Mouse (Mus musculus): ENCODE measurements around the gene Pax2. TPM values are rescaled to one million over a fixed set of nuclear protein-coding genes. Genes with fewer than 3 reads are reported as not detected.

The Pax2 gene
- total and polyA plus RNA-seq, 3 experiments = not detected

- no peak overlapping the region for H3K4me2 ChIP-seq (ENCODE audit: insufficient read depth, low read depth, poor library complexity, severe bottlenecking)
- H3K9me3 ChIP-seq (replicated peaks; ENCODE audit: low read length) = no peaks in the 10 kb centered on the region
- H3K27me3 ChIP-seq (replicated peaks) = peaks cover 43% of the 10 kb centered on the region
- H3K9ac ChIP-seq (ENCODE audit: insufficient read depth, low read depth) = no peak overlapping the region
- H3K27ac ChIP-seq (ENCODE audit: insufficient read depth, low read depth) = no peak overlapping the region
- no peaks in the 10 kb centered on the region for H3K79me2 ChIP-seq (replicated peaks; ENCODE audit: control insufficient read depth, extremely low read depth, insufficient read depth, poor library complexity, severe bottlenecking)
- H3K4me3 ChIP-seq (replicated peaks in 1 of 3; ENCODE audit: low read depth in 2 of 3, low read length in 2 of 3, poor library complexity in 1 of 3) = no peak overlapping the region
- no peaks in the 10 kb centered on the region for H3K36me3 ChIP-seq (replicated peaks in 1 of 2; ENCODE audit: control insufficient read depth in 1 of 2, insufficient read depth in 1 of 2, low read length in 1 of 2)
- peaks cover 0 to 25% of the 10 kb centered on the region in 2 experiments; a peak in 3 of 4 replicates for H3K4me1 ChIP-seq (ENCODE audit: control insufficient read depth in 1 of 2, insufficient read depth in 2 of 2)
- no peak for DNase-seq (ENCODE audit: extremely low read depth)
- dilution Hi-C loops (cut with MboI; ENCODE audit: extremely low pct_ligation_motif_present, extremely low pct_unique_long_range_greater_than_20kb, low sequenced_read_pairs) = no loop called here
- TF ChIP-seq MAX (IDR thresholded peaks at IDR 0.05; ENCODE audit: low read length) = no peak
- no peak for TF ChIP-seq ELF1 (IDR thresholded peaks at IDR 0.05; ENCODE audit: low read depth, low read length)
- no peak for TF ChIP-seq MXI1 (IDR thresholded peaks at IDR 0.05; ENCODE audit: low read depth, low read length)
- TF ChIP-seq ZNF384 (IDR thresholded peaks at IDR 0.05; ENCODE audit: low read depth, low read length) = no peak
- no peak for TF ChIP-seq PAX5 (IDR thresholded peaks at IDR 0.05; ENCODE audit: low read length)
- TF ChIP-seq ZKSCAN1 (IDR thresholded peaks at IDR 0.05; ENCODE audit: borderline replicate concordance, low read depth, low read length) = no peak
- no peak for TF ChIP-seq MYC (IDR thresholded peaks at IDR 0.05; ENCODE audit: low read depth, low read length)
- TF ChIP-seq ETS1 (conservative IDR thresholded peaks at IDR 0.05; ENCODE audit: low read depth, low read length) = no peak
- no peak for TF ChIP-seq EP300 (IDR thresholded peaks at IDR 0.05; ENCODE audit: low read length)
- TF ChIP-seq NRF1 (IDR thresholded peaks at IDR 0.05; ENCODE audit: low read depth, low read length) = no peak
- no peak for TF ChIP-seq JUN (IDR thresholded peaks at IDR 0.05; ENCODE audit: insufficient read depth, low read depth, low read length)
- no peak for TF ChIP-seq MAZ (IDR thresholded peaks at IDR 0.05; ENCODE audit: low read depth, low read length)
- in situ Hi-C loops (cut with MboI; ENCODE audit: low pct_ligation_motif_present, low pct_unique_long_range_greater_than_20kb, low sequenced_read_pairs) = no loop called here
These were observed 32.6 kb downstream of the Pax2 start for GRCm38 (mm10) chr19:44788488-44788887.

GRCm38 (mm10) chr19:44791981-44792380 is 36.1 kb downstream of the Pax2 start:
- dilution Hi-C loops (cut with MboI; ENCODE audit: extremely low pct_ligation_motif_present, extremely low pct_unique_long_range_greater_than_20kb, low sequenced_read_pairs) = no loop called here
- Histone ChIP-seq H3K4me1 (ENCODE audit: control insufficient read depth in 1 of 2, insufficient read depth in 2 of 2) (peaks cover 0 to 15% of the 10 kb centered on the region in 2 experiments; a peak in 2 of 4 replicates), H3K79me2 (replicated peaks; ENCODE audit: control insufficient read depth, extremely low read depth, insufficient read depth, poor library complexity, severe bottlenecking) (no peaks in the 10 kb centered on the region), H3K4me3 (replicated peaks in 1 of 3; ENCODE audit: low read depth in 2 of 3, low read length in 2 of 3, poor library complexity in 1 of 3) (no peak overlapping the region), H3K9ac (ENCODE audit: insufficient read depth, low read depth) (no peak overlapping the region), H3K27ac (ENCODE audit: insufficient read depth, low read depth) (no peak overlapping the region), H3K36me3 (replicated peaks in 1 of 2; ENCODE audit: control insufficient read depth in 1 of 2, insufficient read depth in 1 of 2, low read length in 1 of 2) (no peaks in the 10 kb centered on the region), H3K9me3 (replicated peaks; ENCODE audit: low read length) (no peaks in the 10 kb centered on the region), H3K27me3 (replicated peaks) (peaks cover 23% of the 10 kb centered on the region), H3K4me2 (ENCODE audit: insufficient read depth, low read depth, poor library complexity, severe bottlenecking) (no peak overlapping the region)
- DNase-seq (ENCODE audit: extremely low read depth) = no peak
- TF ChIP-seq POLR2AphosphoS2 (IDR thresholded peaks at IDR 0.05; ENCODE audit: low read depth, low read length) = no peak
- TF ChIP-seq EP300 (IDR thresholded peaks at IDR 0.05; ENCODE audit: low read length) = no peak
- no peak for TF ChIP-seq SMC3 (IDR thresholded peaks at IDR 0.05; ENCODE audit: low read depth, low read length)
- no peak for TF ChIP-seq ZKSCAN1 (IDR thresholded peaks at IDR 0.05; ENCODE audit: borderline replicate concordance, low read depth, low read length)
- TF ChIP-seq CHD1 (IDR thresholded peaks at IDR 0.05; ENCODE audit: low read depth, low read length) = no peak
- TF ChIP-seq POLR2A (IDR thresholded peaks at IDR 0.05; ENCODE audit: low read depth, low read length) = no peak
- TF ChIP-seq ZC3H11A (IDR thresholded peaks at IDR 0.05; ENCODE audit: low read depth, low read length) = no peak
- TF ChIP-seq NRF1 (IDR thresholded peaks at IDR 0.05; ENCODE audit: low read depth, low read length) = no peak
- no peak for TF ChIP-seq UBTF (IDR thresholded peaks at IDR 0.05; ENCODE audit: low read depth, low read length)
- TF ChIP-seq ZNF384 (IDR thresholded peaks at IDR 0.05; ENCODE audit: low read depth, low read length) = no peak
- no peak for TF ChIP-seq HCFC1 (IDR thresholded peaks at IDR 0.05; ENCODE audit: low read depth, low read length)
- TF ChIP-seq ZMIZ1 (IDR thresholded peaks at IDR 0.05; ENCODE audit: low read depth, low read length) = no peak
- no peak for TF ChIP-seq MAZ (IDR thresholded peaks at IDR 0.05; ENCODE audit: low read depth, low read length)
- no peak for TF ChIP-seq ELF1 (IDR thresholded peaks at IDR 0.05; ENCODE audit: low read depth, low read length)
- TF ChIP-seq CHD2 (IDR thresholded peaks at IDR 0.05; ENCODE audit: low read length) = no peak
- no peak for TF ChIP-seq RCOR1 (conservative IDR thresholded peaks at IDR 0.05; ENCODE audit: low read depth, low read length)
- no peak for TF ChIP-seq USF1 (IDR thresholded peaks at IDR 0.05; ENCODE audit: low read depth, low read length)
- no peak for TF ChIP-seq ETS1 (conservative IDR thresholded peaks at IDR 0.05; ENCODE audit: low read depth, low read length)
- TF ChIP-seq USF2 (conservative IDR thresholded peaks at IDR 0.05; ENCODE audit: low read depth, low read length) = no peak
- no peak for TF ChIP-seq CTCF (conservative IDR thresholded peaks at IDR 0.05 in 1 of 2, IDR thresholded peaks at IDR 0.05 in 1 of 2; ENCODE audit: low read depth in 2 of 2, low read length in 2 of 2)
- in situ Hi-C loops (cut with MboI; ENCODE audit: low pct_ligation_motif_present, low pct_unique_long_range_greater_than_20kb, low sequenced_read_pairs) = no loop called here

All from CH12.LX (cell line).